Mouse (Mus musculus): ENCODE measurements around the gene Slc9a8. TPM values are rescaled to one million over a fixed set of nuclear protein-coding genes. Genes with fewer than 3 reads are reported as not detected.

Slc9a8 gene
- total and polyA plus RNA-seq, 2 experiments from 2014 or later = 17.9 to 43.1 TPM

DNA sequence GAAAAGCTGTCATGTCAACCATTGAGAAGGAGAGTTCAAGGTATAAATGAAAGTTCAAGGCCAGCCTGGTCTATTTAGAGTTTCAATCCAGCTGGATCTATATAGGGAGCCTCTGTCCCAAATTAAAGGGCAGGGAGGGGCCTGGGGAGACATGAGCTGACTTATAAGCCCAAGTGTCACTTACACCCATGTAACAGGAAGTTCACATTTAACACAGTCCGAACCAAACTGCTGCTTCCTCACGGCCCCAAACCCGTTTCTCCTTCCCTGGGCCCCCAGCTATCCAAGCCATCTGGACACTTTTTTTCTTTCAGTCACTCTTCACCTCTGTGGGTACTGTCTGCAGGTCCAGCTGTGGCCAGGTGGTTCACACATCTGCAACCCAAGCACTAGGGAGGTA lies 43.8 kb upstream of the Slc9a8 start:
- Histone ChIP-seq H3K9me3 (ENCODE audit: low read length) (no peaks in the 10 kb centered on the region), H3K4me2 (ENCODE audit: low read depth, low read length) (no peak overlapping the region), H3K27ac (no peak overlapping the region), H3K4me3 (ENCODE audit: low read length) (no peak overlapping the region), H3K27me3 (ENCODE audit: insufficient read depth, low read length) (no peaks in the 10 kb centered on the region), H3K4me1 (ENCODE audit: insufficient read depth, low read length) (0 out of 2 replicates have a peak, but pooled peaks cover 13% of the 10 kb centered on the region), H3K9ac (replicated peaks; ENCODE audit: low read length) (no peak overlapping the region), H3K36me3 (ENCODE audit: insufficient read depth, low read length) (no peaks in the 10 kb centered on the region)
- no peak for TF ChIP-seq CTCF (IDR thresholded peaks at IDR 0.05; ENCODE audit: low read depth)
- WGBS = 81% methylated on average over 3 of the region's 3 CpGs
- no peak for ATAC-seq
- DNase-seq (ENCODE audit: low spot score) = no peak

DNA sequence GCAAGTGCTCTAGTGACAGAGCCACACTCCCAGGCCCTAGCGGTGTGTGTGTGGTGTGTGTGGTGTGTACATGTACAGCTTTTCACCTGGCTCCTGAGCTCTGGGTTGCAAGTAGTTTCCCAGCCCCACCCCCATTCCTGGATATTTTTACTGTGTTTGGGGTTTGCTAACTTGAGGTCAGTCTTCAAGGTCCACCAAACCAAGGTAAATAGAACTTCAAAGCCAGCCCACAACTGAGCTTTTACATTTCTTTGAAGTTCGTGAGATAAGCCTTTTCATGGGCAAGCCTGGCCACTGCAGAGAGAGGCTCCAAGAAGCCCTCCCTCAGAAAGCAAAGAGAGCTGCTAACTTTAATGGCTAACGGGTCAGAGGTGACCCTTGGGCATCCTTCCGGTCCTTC lies 42.5 kb upstream of the Slc9a8 start:
- DNase-seq (ENCODE audit: low spot score) (no peak), ATAC-seq (no peak)
- Histone ChIP-seq H3K36me3 (ENCODE audit: insufficient read depth, low read length) (no peaks in the 10 kb centered on the region), H3K27me3 (ENCODE audit: insufficient read depth, low read length) (no peaks in the 10 kb centered on the region), H3K4me3 (ENCODE audit: low read length) (no peak overlapping the region), H3K9me3 (ENCODE audit: low read length) (no peaks in the 10 kb centered on the region), H3K9ac (replicated peaks; ENCODE audit: low read length) (no peak overlapping the region), H3K4me2 (ENCODE audit: low read depth, low read length) (no peak overlapping the region), H3K27ac (no peak overlapping the region), H3K4me1 (ENCODE audit: insufficient read depth, low read length) (0 out of 2 replicates have a peak, but pooled peaks cover 6% of the 10 kb centered on the region)
- TF ChIP-seq CTCF (IDR thresholded peaks at IDR 0.05; ENCODE audit: low read depth) = no peak
- WGBS = 52% methylated on average over 4 of the region's 4 CpGs

DNA sequence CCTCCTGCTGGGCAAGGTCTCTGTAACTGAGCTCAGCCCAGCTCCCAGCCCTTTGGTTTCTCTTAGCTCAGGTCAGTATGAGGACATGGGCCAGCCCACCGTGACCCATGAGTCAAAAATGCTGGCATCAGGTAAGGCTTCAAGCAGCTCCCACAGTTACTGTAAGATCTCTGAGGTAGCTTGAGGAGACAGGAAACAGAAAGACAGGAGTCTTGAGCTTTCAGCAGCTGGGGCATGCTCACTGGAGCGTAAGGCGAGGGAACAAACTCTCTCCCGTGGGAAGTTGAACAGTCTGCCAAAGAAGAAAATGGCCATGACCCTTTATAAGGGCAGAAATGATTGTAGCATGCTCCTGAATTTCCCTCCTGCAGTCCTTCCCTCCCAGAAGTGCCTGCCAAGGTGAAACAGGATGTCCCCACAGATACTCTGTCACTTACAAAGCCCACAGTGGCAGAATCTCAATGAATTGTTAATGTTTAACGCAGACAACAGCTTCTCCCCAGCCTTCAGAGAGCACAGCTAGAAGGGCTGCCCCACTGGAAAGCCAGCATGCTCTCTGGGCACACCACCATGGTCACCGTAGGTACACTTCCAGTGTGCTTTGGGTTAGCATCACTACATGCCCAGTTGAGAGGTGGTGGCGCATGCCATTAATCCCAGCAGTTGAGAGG lies 40.8 kb upstream of the Slc9a8 start:
- Histone ChIP-seq H3K9ac (replicated peaks; ENCODE audit: low read length) (no peak overlapping the region), H3K4me3 (ENCODE audit: low read length) (no peak overlapping the region), H3K4me2 (ENCODE audit: low read depth, low read length) (no peak overlapping the region), H3K27me3 (ENCODE audit: insufficient read depth, low read length) (no peaks in the 10 kb centered on the region), H3K27ac (no peak overlapping the region), H3K36me3 (ENCODE audit: insufficient read depth, low read length) (no peaks in the 10 kb centered on the region), H3K9me3 (ENCODE audit: low read length) (no peaks in the 10 kb centered on the region), H3K4me1 (ENCODE audit: insufficient read depth, low read length) (0 out of 2 replicates have a peak, but pooled peaks cover 6% of the 10 kb centered on the region)
- 46% methylated on average over 7 of the region's 7 CpGs for WGBS
- TF ChIP-seq CTCF (IDR thresholded peaks at IDR 0.05; ENCODE audit: low read depth) = no peak
- DNase-seq (ENCODE audit: low spot score) = no peak
- no peak for ATAC-seq

DNA sequence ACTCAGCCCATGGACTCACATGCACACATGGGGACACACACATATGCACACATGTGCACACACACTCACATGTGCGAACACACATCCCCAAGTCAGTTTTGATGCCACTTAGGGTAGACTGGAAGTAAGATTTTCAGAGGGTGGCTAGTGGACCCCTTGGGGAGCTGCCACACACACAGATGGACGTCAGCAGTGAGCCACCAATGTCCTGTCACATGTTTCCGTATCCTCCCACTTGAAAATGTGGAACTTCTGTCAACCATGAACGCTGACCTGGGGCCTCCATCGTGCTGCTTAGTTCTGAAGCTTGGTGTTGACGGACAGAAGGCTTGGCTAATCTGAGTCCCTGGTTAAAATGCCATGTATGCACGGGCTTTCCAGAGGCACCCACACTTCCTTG lies 39.9 kb upstream of the Slc9a8 start:
- H3K9ac ChIP-seq (replicated peaks; ENCODE audit: low read length) = no peak overlapping the region
- H3K36me3 ChIP-seq (ENCODE audit: insufficient read depth, low read length) = no peaks in the 10 kb centered on the region
- H3K4me1 ChIP-seq (ENCODE audit: insufficient read depth, low read length) = 0 out of 2 replicates have a peak, but pooled peaks cover 6% of the 10 kb centered on the region
- DNase-seq (ENCODE audit: low spot score) = no peak
- no peak for ATAC-seq
- no peak overlapping the region for H3K4me3 ChIP-seq (ENCODE audit: low read length)
- no peak overlapping the region for H3K4me2 ChIP-seq (ENCODE audit: low read depth, low read length)
- no peaks in the 10 kb centered on the region for H3K27me3 ChIP-seq (ENCODE audit: insufficient read depth, low read length)
- 79% methylated on average over 7 of the region's 7 CpGs for WGBS
- no peak for TF ChIP-seq CTCF (IDR thresholded peaks at IDR 0.05; ENCODE audit: low read depth)
- H3K27ac ChIP-seq = no peak overlapping the region
- no peaks in the 10 kb centered on the region for H3K9me3 ChIP-seq (ENCODE audit: low read length)

DNA sequence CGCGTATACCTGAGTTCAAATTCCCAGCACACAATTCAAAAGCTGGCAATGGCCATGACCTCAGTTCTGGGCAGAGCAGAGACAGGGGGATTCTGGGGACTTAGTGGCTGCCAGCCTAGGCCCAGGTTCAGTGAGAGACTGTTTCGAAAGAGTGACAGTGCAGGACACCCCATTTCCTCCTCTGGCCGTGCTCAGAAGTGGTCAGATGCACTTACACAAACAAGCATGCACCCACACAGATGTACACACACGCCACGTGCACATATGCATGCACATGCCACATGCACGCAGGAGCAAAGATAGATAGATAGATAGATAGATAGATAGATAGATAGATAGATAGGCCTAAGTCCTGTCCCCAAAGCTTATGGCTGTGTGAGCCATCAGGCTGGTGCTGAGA lies 39.1 kb upstream of the Slc9a8 start:
- ATAC-seq (no peak), DNase-seq (ENCODE audit: low spot score) (no peak)
- no peaks in the 10 kb centered on the region for H3K27me3 ChIP-seq (ENCODE audit: insufficient read depth, low read length)
- TF ChIP-seq CTCF (IDR thresholded peaks at IDR 0.05; ENCODE audit: low read depth) = no peak
- H3K4me2 ChIP-seq (ENCODE audit: low read depth, low read length) = no peak overlapping the region
- H3K36me3 ChIP-seq (ENCODE audit: insufficient read depth, low read length) = no peaks in the 10 kb centered on the region
- 90% methylated on average over 7 of the region's 7 CpGs for WGBS
- H3K4me3 ChIP-seq (ENCODE audit: low read length) = no peak overlapping the region
- H3K9me3 ChIP-seq (ENCODE audit: low read length) = no peaks in the 10 kb centered on the region
- H3K9ac ChIP-seq (replicated peaks; ENCODE audit: low read length) = no peak overlapping the region
- H3K27ac ChIP-seq = no peak overlapping the region
- H3K4me1 ChIP-seq (ENCODE audit: insufficient read depth, low read length) = 0 out of 2 replicates have a peak, but pooled peaks cover 6% of the 10 kb centered on the region

DNA sequence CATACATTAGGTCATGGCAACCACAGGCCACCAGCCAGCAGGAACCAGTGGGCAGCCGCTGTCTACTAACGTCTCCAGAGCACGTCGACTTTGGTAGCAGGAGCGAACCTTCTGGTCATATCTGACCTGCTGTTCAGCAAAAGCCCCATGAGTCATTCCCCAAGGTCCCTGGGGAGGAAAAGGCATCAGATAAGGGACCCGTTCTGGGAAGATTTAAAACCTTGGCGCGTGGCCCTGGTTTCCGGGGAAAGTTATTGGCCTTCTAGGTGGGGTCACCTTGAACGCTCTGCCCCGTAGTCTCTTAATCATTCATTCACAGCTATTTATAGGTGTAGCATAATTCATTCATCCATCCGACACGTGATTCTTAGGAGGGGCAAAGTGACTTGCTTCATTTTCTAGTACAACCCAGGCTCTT lies 37.8 kb upstream of the Slc9a8 start:
- Histone ChIP-seq H3K27ac (no peak overlapping the region), H3K4me1 (ENCODE audit: insufficient read depth, low read length) (0 out of 2 replicates have a peak, but pooled peaks cover 6% of the 10 kb centered on the region), H3K9ac (replicated peaks; ENCODE audit: low read length) (no peak overlapping the region), H3K4me3 (ENCODE audit: low read length) (no peak overlapping the region), H3K9me3 (ENCODE audit: low read length) (no peaks in the 10 kb centered on the region), H3K27me3 (ENCODE audit: insufficient read depth, low read length) (no peaks in the 10 kb centered on the region), H3K36me3 (ENCODE audit: insufficient read depth, low read length) (no peaks in the 10 kb centered on the region), H3K4me2 (ENCODE audit: low read depth, low read length) (no peak overlapping the region)
- 82% methylated on average over 13 of the region's 13 CpGs for WGBS
- no peak for TF ChIP-seq CTCF (IDR thresholded peaks at IDR 0.05; ENCODE audit: low read depth)
- no peak for ATAC-seq
- no peak for DNase-seq (ENCODE audit: low spot score)

DNA sequence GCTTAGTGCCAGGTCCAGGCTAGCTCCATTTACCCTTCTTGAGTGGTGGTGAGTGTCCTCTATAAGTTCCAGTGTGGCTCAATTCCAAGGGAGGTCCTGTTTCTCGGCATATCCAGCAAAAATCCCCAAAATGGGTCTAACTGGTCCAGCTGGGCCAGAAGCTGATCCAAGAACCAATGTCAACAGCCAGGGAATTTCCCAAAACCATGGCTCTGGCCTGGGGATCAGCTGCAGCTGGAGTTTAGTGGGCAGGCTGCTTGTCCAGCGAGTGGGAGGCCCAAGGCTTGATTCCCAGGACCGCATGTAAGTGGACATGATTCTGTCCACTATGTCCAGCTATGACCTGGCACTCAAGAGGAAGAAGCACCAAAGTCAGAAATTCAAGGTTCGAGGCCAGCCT lies 35.1 kb upstream of the Slc9a8 start:
- Histone ChIP-seq H3K36me3 (ENCODE audit: insufficient read depth, low read length) (no peaks in the 10 kb centered on the region), H3K9ac (replicated peaks; ENCODE audit: low read length) (no peak overlapping the region), H3K4me1 (ENCODE audit: insufficient read depth, low read length) (no peaks in the 10 kb centered on the region), H3K27ac (no peak overlapping the region), H3K9me3 (ENCODE audit: low read length) (no peaks in the 10 kb centered on the region), H3K27me3 (ENCODE audit: insufficient read depth, low read length) (no peaks in the 10 kb centered on the region), H3K4me3 (ENCODE audit: low read length) (no peak overlapping the region), H3K4me2 (ENCODE audit: low read depth, low read length) (no peak overlapping the region)
- DNase-seq (ENCODE audit: low spot score) (no peak), ATAC-seq (no peak)
- no peak for TF ChIP-seq CTCF (IDR thresholded peaks at IDR 0.05; ENCODE audit: low read depth)
- WGBS = 85% methylated on average over 4 of the region's 4 CpGs

Measured in hindbrain, postnatal 0 days (tissue).